Mouse (Mus musculus) forebrain, embryonic 11.5 days (tissue): ENCODE results near the gene Farsb. TPM values are rescaled to one million over a fixed set of nuclear protein-coding genes. Genes with fewer than 3 reads are reported as not detected.

ENCODE experiments used
- ATAC-seq: fragments of 200-750 bp; cut with Nextera tagmentation; replicated peaks from 2 replicates; pipeline ENCODE4 v1.8.0; 2017; ENCODE audit warnings: moderate TSS enrichment; ENCODE audit not compliant: low FRiP score
- DNase-seq: peaks from one replicate; pipeline ENCODE4 v3.0.0-alpha.2; 2017; ENCODE audit warnings: low spot score
- H3K27ac ChIP-seq: fragments of 300-500 bp; sonication (generic); 2 replicates; pipeline ENCODE4 v1.5.1; 2014; ENCODE audit warnings: low read depth, low read length
- H3K27me3 ChIP-seq: fragments of 300-500 bp; sonication (generic); 2 replicates; pipeline ENCODE4 v1.6.1; 2014; ENCODE audit warnings: mild to moderate bottlenecking, low read length, mixed read lengths; ENCODE audit not compliant: control insufficient read depth, insufficient read depth
- H3K36me3 ChIP-seq: fragments of 300-500 bp; sonication (generic); 2 replicates; pipeline ENCODE4 v1.6.1; 2014; ENCODE audit warnings: mild to moderate bottlenecking, low read length, moderate library complexity, mixed read lengths; ENCODE audit not compliant: control insufficient read depth, insufficient read depth
- H3K4me1 ChIP-seq: fragments of 300-500 bp; sonication (generic); replicated peaks from 2 replicates; pipeline ENCODE4 v1.6.1; 2014; ENCODE audit warnings: low read length, mixed read lengths; ENCODE audit not compliant: control insufficient read depth, insufficient read depth
- H3K4me2 ChIP-seq: fragments of 300-500 bp; sonication (generic); 2 replicates; pipeline ENCODE4 v1.6.1; 2014; ENCODE audit warnings: low read depth, mild to moderate bottlenecking, low read length, moderate library complexity, mixed read lengths; ENCODE audit not compliant: severe bottlenecking
- H3K4me3 ChIP-seq: fragments of 300-500 bp; sonication (generic); 2 replicates; pipeline ENCODE4 v1.5.1; 2014; ENCODE audit warnings: low read depth, low read length
- H3K9ac ChIP-seq: fragments of 300-500 bp; sonication (generic); 2 replicates; pipeline ENCODE4 v1.6.1; 2014; ENCODE audit warnings: low read length
- H3K9me3 ChIP-seq: fragments of 300-500 bp; sonication (generic); 2 replicates; pipeline ENCODE4 v1.6.1; 2016; ENCODE audit warnings: low read length, mixed read lengths; ENCODE audit not compliant: control insufficient read depth
- WGBS: fragments of 180-500 bp; shearing (Covaris S2); extraction: QIAGEN DNeasy Blood & Tissue Kit; methylation state at CpG from one replicate; pipeline ENCODE4 v1.1.7; 2014; 5-methylcytosine and 5-hydroxymethylcytosine counted together
- polyA plus RNA-seq: library from polyadenylated mRNA; unstranded; fragments of >200 nt; fragmentation: Nextera tagmentation; extraction: Ambion mirVana; gene quantifications from 2 replicates; pipeline ENCODE4 v1.2.1, GENCODE M21; 2014

The Farsb gene
- polyA plus RNA-seq, 1 experiment from 2014 or later, result 147 TPM

DNA sequence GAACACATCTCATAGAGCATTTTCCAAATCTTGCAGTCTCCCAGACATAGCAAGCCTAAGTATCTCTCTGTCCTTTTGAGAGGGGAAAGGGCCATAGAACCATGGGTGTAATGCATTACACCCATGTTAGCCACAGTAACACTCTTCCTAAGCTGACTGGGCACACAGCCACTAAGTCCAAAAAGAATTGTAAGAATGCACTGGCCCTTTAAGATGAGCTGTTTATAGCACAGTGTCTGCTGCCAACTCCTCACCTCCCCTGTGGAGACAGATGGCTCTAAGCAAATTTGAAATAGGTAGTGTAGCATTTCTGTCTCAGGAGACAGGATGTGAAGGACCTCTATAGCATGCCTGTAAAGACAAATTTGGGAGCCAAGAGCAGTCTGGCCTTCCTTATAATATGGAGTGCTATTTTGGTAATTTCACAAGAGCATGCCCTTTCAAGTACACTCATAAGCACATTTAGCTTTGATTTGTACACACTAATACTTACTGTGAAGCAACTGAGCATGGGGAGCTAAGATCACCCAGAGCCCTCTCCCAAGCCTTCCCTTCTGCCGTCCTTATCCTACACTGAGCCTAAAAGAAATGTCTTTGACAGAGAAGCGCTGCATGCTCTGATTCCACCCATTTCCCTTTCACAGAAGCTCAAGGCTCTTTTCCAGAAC, 117.0 kb downstream of the Farsb start:
- Histone ChIP-seq H3K9ac (no peak overlapping the region), H3K27ac (no peak overlapping the region), H3K36me3 (no peaks in the 10 kb centered on the region), H3K4me3 (no peak overlapping the region), H3K4me2 (no peak overlapping the region), H3K9me3 (no peaks in the 10 kb centered on the region), H3K27me3 (no peaks in the 10 kb centered on the region), H3K4me1 (no peaks in the 10 kb centered on the region)
- DNase-seq, result no peak
- no peak for ATAC-seq
- WGBS, result 94% methylated on average over 2 of the region's 2 CpGs

DNA sequence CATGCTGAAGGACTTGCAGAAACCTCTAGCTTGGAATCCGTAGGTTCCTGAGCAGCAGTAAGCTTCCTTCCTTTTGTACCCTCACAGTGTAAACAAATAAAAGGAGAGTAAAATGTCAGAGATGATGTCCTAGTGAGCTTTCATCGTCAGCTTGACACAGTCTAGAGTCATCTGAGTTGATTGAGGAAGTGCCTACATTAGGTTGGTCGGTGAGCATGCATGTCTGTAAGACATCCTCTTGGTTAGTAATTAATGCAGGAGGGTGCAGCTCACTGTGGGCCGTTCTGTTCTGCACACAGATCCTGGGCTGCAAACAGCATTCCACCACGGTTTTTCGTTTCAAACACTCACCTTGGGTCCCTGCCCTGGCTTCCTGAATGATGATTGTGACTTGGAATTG, 118.6 kb downstream of the Farsb start:
- WGBS, result 70% methylated on average over 6 of the region's 6 CpGs
- no peaks in the 10 kb centered on the region for H3K9me3 ChIP-seq
- no peak overlapping the region for H3K4me2 ChIP-seq
- no peaks in the 10 kb centered on the region for H3K36me3 ChIP-seq
- H3K4me3 ChIP-seq, result no peak overlapping the region
- DNase-seq (no peak), ATAC-seq (no peak)
- H3K4me1 ChIP-seq, result no peaks in the 10 kb centered on the region
- no peak overlapping the region for H3K9ac ChIP-seq
- H3K27ac ChIP-seq, result no peak overlapping the region
- H3K27me3 ChIP-seq, result no peaks in the 10 kb centered on the region

Other genes with a start within 250 kb of the Farsb start
- gene Sgpp2, start 178.6 kb downstream of the Farsb start, polyA plus RNA-seq, result 1.5 and 3.2 TPM in 2 replicates
- gene Mogat1, start 22.1 kb upstream of the Farsb start, polyA plus RNA-seq, result not detected in 2 replicates
- gene BC035947, start 23.3 kb upstream of the Farsb start, polyA plus RNA-seq, result 0.17 and 0.65 TPM in 2 replicates
- 99.5 and 102 TPM in 2 replicates for gene Acsl3, start 168.9 kb upstream of the Farsb start, polyA plus RNA-seq
- gene Utp14b, start 169.1 kb upstream of the Farsb start, polyA plus RNA-seq, result 5.9 and 6.4 TPM in 2 replicates